Mouse (Mus musculus): Measurements from ENCODE around the gene Zc3h7b.
A peak's percentile ranks its signal among the peaks of the same experiment; 100 is the strongest.
"Not testable (repeated sequence)": the region's sequence is repeated elsewhere in the genome, so short reads cannot be mapped to it uniquely, and the experiment has no call there.

Gene Zc3h7b

DNA sequence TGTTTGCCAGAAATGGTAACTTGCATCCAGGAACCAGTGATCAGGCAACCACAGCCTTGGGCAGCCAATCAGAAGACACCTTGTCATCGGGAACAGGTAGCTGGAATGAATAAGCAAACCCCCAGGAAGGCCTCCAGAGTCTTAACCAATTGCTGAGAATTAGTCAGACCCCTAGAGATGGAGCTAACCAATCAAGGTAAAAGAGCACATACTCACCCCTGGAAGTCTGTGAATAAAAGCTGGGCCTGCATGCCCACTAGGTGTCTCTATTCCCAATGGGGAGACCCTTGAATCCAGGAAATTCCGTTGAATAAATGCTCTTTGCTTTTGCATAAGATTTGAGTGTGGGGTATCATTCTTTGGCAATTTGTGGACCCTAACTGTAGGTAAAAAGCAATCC lies 4.9 kb upstream of the Zc3h7b start:
- DNase-seq = no peak

DNA sequence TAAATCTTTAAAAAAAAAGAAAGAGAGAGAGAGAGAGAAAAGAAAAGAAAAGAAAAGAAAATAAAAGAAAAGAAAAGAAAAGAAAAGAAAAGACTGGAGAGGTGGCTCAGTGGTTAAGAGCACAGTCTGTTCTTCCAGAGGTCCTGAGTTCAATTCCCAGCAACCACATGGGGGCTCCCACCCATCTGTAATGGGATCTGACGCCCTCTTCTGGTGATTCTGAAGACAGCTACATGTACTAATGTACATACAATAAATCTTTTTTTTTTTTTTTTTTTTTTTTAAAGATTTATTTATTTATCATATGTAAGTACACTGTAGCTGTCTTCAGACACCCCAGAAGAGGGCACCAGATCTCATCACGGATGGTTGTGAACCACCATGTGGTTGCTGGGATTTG lies 2.5 kb upstream of the Zc3h7b start:
- DNase-seq = not testable (repeated sequence)

- DNase-seq = peak; percentile 57
These were observed 801 bp downstream of the Zc3h7b start for GRCm38 (mm10) chr15:81745601-81746114.

GRCm38 (mm10) chr15:81749742-81750141 lies 4.9 kb downstream of the Zc3h7b start:
- peak; percentile 69 for DNase-seq

- DNase-seq = no peak
These were observed 8.8 kb downstream of the Zc3h7b start for GRCm38 (mm10) chr15:81753669-81754068.

DNA sequence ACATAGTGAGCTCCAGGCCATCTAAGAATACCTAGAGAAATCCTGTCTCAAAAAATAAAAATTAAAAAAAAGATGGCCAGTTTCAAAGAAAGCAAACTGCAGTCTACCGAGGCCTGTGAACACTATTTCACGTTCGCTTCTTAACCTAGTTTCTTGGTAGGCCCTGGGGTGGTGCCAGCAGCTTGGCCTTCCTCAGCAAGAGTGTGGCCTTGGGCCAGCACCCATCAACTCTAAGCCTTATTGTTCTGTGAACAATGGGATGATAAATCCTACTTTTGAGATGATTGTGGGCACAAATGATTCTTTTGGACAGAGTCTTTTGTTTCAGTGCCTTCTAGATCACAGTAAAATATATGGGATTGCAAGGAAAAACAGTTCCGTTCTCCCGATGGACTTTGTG lies 13.8 kb downstream of the Zc3h7b start:
- peak; percentile 41 for DNase-seq

- DNase-seq = no peak
These were observed 14.7 kb downstream of the Zc3h7b start for GRCm38 (mm10) chr15:81759542-81759941.

DNA sequence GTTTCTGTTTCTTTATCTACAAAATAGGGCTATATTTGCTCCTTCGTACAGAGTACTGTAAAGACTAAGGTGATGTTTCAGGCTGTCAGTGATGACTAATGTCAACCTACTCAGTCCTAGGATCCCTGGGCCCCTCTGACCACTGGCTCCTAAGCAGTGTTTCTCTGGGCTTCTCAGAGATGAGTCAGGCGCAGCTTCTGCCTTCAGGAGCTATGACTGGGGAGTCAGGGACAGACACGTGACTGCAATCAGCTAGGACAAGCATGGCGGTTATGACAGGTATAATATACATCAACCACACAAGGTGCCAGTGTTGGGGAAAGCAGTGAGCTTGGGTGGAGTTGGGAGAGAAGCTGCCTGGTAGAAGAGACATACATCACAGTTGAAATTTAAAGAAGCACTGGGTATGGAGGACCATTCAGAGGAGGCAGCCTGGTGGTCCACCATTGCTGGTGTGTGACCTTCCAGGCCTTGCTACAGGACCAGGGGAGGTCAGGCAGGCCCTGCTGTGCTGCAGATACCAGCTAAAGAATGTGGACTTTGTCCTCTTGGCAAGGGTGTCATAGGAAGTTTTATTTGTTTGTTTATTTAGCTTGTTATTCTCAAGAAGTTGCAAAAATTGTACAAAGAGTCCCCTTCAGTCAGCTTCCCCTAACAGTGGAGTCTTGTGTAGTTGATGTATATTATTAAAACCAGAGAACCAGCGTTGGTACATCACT lies 15.7 kb downstream of the Zc3h7b start:
- DNase-seq = peak; percentile 28

- DNase-seq = no peak
These were observed 16.5 kb downstream of the Zc3h7b start for GRCm38 (mm10) chr15:81761381-81761780.

- DNase-seq = no peak
These were observed 17.1 kb downstream of the Zc3h7b start for GRCm38 (mm10) chr15:81761959-81762358.

GRCm38 (mm10) chr15:81764573-81764972 lies 19.7 kb downstream of the Zc3h7b start:
- DNase-seq = no peak

DNA sequence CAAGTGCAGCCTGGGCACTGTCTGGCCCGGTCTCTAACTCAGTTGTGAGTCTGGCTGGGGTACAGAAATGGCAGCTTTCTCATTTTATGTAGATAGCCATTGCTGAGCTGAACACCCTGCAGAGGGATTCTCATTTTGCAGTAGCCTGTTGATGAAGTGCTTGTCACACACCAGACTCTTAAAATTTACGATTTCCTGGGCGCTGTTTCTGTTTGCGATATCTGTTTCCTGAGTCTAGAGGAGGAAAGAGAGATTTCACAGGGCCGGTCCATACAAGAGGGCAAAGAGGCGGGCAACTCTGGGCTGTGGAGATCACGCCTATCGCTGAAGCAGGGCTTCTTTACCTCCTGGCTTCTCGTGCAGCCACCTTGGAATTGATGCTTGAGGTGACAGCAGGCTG lies 20.8 kb downstream of the Zc3h7b start:
- no peak for DNase-seq

DNA sequence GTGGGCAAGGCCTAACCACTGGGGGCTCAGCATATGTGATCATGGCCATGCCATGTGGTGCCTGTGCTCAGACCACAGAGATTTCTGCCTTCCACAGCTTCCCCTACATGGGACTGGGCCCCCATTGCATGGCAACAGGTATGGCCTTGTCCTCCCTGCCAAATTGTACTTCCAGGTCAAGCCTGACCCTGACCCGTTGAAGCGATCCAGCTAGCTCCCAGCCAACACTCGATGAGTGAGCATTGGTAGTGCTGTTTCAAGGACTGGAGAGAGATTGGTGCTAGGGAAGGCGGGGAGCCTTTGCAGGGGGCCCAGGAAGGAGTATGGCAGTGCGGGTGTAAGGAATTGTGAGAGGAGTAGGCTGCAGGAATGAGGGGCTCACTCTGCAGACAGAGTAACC lies 21.6 kb downstream of the Zc3h7b start:
- DNase-seq = no peak

DNA sequence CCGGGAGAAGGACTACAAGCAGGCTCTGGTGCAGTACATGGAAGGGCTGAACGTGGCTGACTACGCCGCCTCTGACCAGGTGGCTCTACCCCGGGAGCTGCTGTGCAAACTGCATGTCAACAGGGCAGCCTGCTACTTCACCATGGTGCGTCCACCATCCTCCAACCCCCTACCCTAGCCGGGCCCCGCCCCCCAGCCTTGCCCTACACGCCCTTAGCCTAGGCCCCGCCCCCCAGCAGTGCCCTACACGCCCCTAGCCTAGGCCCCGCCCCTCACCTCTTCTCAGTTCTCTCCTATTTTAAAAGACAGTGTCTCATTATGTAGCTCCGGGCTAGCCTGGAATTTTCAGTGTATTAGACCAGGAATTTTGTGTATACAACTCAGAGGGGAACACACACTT lies 24.2 kb downstream of the Zc3h7b start:
- DNase-seq = no peak

- DNase-seq = no peak
These were observed 27.7 kb downstream of the Zc3h7b start for GRCm38 (mm10) chr15:81772431-81773120.

GRCm38 (mm10) chr15:81774505-81775171 lies 29.8 kb downstream of the Zc3h7b start:
- DNase-seq = peak; percentile 71

DNA sequence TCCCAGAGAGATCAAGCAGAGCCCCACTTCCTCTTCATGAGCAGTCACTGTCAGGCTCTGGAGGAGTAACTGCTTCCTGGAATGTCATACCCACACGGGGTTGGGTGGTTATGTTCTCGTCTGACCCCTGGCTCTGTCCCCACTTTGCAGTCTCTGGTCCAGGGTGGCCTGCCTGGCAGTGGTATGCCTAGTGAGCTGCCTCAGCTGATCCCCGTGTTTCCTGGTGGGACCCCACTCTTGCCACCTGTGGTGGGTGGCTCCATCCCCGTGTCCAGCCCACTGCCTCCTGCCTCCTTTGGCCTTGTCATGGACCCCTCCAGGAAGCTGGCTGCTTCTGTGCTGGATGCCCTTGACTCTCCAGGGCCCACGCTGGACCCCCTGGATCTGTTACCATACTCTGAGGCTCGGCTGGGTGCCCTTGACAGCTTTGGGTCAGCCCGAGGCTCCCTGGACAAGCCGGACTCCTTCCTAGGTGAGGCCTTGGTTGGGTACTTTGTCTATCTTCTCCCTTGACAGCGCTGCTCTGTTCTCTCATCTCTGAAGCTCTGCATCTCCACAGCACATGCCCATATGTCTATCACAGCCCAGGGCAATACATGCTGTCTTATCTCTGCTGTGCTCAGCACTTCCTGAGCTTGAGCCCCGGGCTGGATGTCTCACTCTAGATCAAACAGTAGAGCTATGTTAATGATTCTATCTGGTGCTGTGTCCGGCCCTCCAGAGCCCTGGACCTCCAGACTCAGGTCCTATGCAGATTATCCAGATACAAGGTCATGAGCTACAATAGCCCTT lies 32.0 kb downstream of the Zc3h7b start:
- DNase-seq = no peak

DNA sequence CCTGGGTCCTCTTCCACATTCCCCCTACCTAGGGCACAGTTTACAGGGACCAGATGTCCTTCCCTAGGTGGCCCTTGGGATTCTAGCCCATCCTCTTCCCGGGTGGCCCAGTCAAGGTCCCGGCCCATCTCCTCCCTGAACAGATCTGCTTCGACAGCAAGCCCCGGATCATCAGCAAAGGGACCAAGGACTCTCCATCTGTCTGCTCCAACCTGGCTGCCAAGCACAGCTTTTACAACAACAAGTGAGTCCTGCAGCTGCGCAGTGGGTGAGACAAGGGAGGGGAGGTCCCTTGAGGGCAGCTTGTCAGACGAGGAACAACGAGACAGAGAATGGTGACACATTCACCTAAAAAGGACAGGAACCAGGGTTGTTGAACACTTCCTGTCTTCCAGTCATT lies 37.0 kb downstream of the Zc3h7b start:
- DNase-seq = no peak

DNA sequence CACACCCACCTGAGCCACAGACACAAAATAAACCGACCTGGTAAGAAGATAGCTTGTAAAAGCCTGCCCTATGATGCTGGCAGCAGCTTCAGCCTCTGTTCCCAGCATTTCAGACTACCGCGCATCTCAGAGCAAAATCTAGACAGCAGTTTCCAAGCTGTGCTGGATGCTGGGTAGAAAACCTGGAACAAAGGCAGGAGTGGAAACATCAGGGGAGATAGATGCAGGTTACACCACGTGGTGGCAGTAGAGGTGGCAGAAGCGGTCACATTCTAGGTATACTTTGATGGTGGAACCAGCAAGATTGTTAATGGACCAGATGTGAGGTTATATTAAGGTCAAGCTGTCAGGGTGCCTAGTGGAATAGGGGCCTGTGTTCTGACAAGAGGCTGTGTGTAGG lies 39.9 kb downstream of the Zc3h7b start:
- DNase-seq = peak; percentile 66

GRCm38 (mm10) chr15:81785701-81786100 lies 40.8 kb downstream of the Zc3h7b start:
- DNase-seq = no peak

- no peak for DNase-seq
These were observed 42.7 kb downstream of the Zc3h7b start for GRCm38 (mm10) chr15:81787525-81787924.

DNA sequence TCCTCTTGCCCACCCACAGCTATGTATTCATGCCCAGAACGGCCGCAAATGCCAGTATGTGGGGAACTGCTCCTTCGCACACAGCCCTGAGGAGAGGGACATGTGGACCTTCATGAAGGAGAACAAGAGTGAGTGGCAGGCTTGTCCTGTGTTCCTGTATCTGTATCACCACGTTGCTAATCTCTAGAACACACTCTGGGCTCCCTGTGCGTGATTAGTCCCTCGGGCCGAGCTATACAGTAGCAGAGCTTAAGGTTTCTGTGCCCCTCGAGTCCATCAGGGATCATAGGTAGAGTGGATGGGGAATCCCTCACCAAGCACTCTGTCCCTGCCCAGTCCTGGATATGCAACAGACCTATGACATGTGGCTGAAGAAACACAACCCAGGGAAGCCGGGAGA lies 47.6 kb downstream of the Zc3h7b start:
- no peak for DNase-seq

DNA sequence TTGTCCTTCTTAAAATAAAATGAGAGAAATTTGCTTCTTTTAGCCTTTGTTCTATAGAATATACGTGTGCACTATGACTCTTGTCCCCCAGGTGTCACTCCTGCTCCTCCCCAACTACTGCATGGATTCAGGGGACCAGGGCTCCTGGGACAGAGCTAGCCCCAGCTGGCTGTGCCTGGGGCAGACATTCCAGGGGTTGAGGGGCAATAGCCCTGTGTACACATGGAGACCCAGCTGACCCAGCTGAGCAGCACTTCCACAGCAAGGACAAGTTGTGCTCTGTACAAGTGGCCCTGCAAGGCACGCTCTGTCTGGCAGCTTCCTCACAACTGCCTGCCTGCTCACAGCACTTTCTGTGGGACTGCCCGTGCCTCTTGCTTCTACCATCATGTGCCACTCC lies 51.4 kb downstream of the Zc3h7b start:
- peak; percentile 65 for DNase-seq

Measured in kidney, adult 18-20 months (tissue).